Mouse (Mus musculus) heart, embryonic 13.5 days (tissue): ENCODE data around the gene Arhgap4. TPM values are rescaled to one million over a fixed set of nuclear protein-coding genes. Genes with fewer than 3 reads are reported as not detected.

Experiments
- ATAC-seq: fragments of 200-750 bp; cut with Nextera tagmentation; 2 replicates; pipeline ENCODE4 v1.8.0; 2017; ENCODE audit warnings: moderate TSS enrichment; ENCODE audit not compliant: insufficient number of reproducible peaks, low FRiP score, low TSS enrichment; ENCODE audit errors: extremely low read depth
- H3K27ac ChIP-seq: fragments of 300-500 bp; sonication (generic); replicated peaks from 2 replicates; pipeline ENCODE4 v1.5.1; 2015; ENCODE audit warnings: moderate library complexity, mild to moderate bottlenecking, inconsistent platforms
- H3K27me3 ChIP-seq: fragments of 300-500 bp; sonication (generic); replicated peaks from 2 replicates; pipeline ENCODE4 v1.6.1; 2015; ENCODE audit warnings: mild to moderate bottlenecking, inconsistent platforms
- H3K36me3 ChIP-seq: fragments of 300-500 bp; sonication (generic); 2 replicates; pipeline ENCODE4 v1.6.1; 2015; ENCODE audit warnings: mild to moderate bottlenecking, inconsistent platforms
- H3K4me1 ChIP-seq: fragments of 300-500 bp; sonication (generic); 2 replicates; pipeline ENCODE4 v1.6.1; 2015; ENCODE audit warnings: inconsistent platforms
- H3K4me2 ChIP-seq: fragments of 300-500 bp; sonication (generic); 2 replicates; pipeline ENCODE4 v1.6.1; 2015; ENCODE audit warnings: inconsistent platforms, mild to moderate bottlenecking, moderate library complexity
- H3K4me3 ChIP-seq: fragments of 300-500 bp; sonication (generic); 2 replicates; pipeline ENCODE4 v1.5.1; 2015; ENCODE audit warnings: moderate library complexity, mild to moderate bottlenecking, inconsistent platforms
- H3K9ac ChIP-seq: fragments of 300-500 bp; sonication (generic); 2 replicates; pipeline ENCODE4 v1.6.1; 2015; ENCODE audit warnings: inconsistent platforms, mild to moderate bottlenecking, moderate library complexity
- H3K9me3 ChIP-seq: fragments of 300-500 bp; sonication (generic); 2 replicates; pipeline ENCODE4 v1.6.1; 2016; ENCODE audit warnings: inconsistent platforms
- WGBS: fragments of 180-500 bp; shearing (Covaris S2); methylation state at CpG from one replicate; pipeline ENCODE4 v1.1.7; 2015; ENCODE audit warnings: mixed read lengths; 5-methylcytosine and 5-hydroxymethylcytosine counted together
- polyA plus RNA-seq: library from polyadenylated mRNA; unstranded; fragments of >200 nt; fragmentation: Nextera tagmentation; extraction: Ambion mirVana; gene quantifications from 2 replicates; pipeline ENCODE4 v1.2.1, GENCODE M21; 2015

The Arhgap4 gene
- polyA plus RNA-seq, 1 experiment from 2014 or later, result 1.5 TPM

DNA sequence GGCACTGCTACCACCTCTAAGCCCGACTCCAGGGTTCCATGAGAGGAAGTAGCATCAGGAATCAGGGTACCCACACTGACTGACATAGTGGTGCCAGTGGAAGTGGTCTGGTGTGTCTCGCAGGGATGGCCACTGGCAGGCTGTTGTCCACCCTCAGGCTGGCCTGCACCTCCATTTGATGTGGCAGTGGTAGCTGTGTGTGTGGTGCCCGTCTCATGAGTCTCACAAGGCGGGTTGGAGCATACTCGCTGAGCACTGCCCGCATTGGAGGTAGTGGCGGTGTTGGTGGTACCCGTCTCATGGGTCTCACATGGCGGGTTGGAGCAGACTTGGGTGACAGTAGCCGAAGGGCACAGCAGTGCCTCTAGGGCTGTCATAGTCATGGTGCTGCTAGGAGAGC is 27.7 kb upstream of the Arhgap4 start:
- ATAC-seq, result no peak

GRCm38 (mm10) chrX:73948647-73949046 is 27.0 kb upstream of the Arhgap4 start:
- no peak overlapping the region for H3K9ac ChIP-seq
- no peak overlapping the region for H3K27ac ChIP-seq
- 20% methylated on average over 4 of the region's 4 CpGs for WGBS
- no peaks in the 10 kb centered on the region for H3K4me1 ChIP-seq
- no peak for ATAC-seq
- H3K27me3 ChIP-seq, result no peaks in the 10 kb centered on the region
- H3K36me3 ChIP-seq, result peaks cover 100% of the 10 kb centered on the region
- no peaks in the 10 kb centered on the region for H3K9me3 ChIP-seq
- H3K4me2 ChIP-seq, result no peak overlapping the region
- H3K4me3 ChIP-seq, result no peak overlapping the region

More for the DNA sequence above, 27.7 kb upstream of the Arhgap4 start:
- Histone ChIP-seq H3K4me1 (no peaks in the 10 kb centered on the region), H3K36me3 (peaks cover 100% of the 10 kb centered on the region), H3K4me3 (no peak overlapping the region), H3K27me3 (no peaks in the 10 kb centered on the region), H3K4me2 (no peak overlapping the region), H3K9ac (no peak overlapping the region), H3K9me3 (no peaks in the 10 kb centered on the region), H3K27ac (no peak overlapping the region)
- 88% methylated on average over 10 of the region's 10 CpGs for WGBS

DNA sequence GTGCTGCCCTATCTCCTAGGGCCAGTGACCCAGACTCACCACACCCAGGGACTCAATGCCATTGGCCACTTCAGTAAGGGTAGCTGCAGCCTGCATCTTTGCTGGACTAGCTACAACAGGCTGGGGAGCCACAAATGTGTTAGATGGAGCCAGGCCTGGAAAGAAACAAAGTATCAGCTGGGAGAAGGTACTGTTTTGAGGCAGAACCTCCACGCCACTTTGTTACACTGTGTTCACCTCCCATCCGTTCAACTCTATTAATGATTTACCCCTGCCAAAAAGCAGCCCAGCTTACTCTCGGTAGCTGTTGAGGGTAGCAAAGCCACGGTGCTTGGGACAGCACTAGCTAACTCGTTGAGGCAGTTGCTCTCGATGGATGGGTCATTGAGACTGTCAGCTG is 25.2 kb upstream of the Arhgap4 start:
- Histone ChIP-seq H3K9ac (no peak overlapping the region), H3K4me3 (no peak overlapping the region), H3K4me1 (peaks cover 7% of the 10 kb centered on the region), H3K9me3 (no peaks in the 10 kb centered on the region), H3K4me2 (no peak overlapping the region), H3K36me3 (peaks cover 100% of the 10 kb centered on the region), H3K27ac (no peak overlapping the region), H3K27me3 (no peaks in the 10 kb centered on the region)
- ATAC-seq, result no peak
- 77% methylated on average over 6 of the region's 6 CpGs for WGBS

- H3K4me3 ChIP-seq, result no peak overlapping the region
- ATAC-seq, result no peak
- WGBS, result 58% methylated on average over 2 of the region's 2 CpGs
- H3K9ac ChIP-seq, result no peak overlapping the region
- H3K36me3 ChIP-seq, result peaks cover 63% of the 10 kb centered on the region
- no peaks in the 10 kb centered on the region for H3K27me3 ChIP-seq
- H3K9me3 ChIP-seq, result no peaks in the 10 kb centered on the region
- no peak overlapping the region for H3K4me2 ChIP-seq
- H3K27ac ChIP-seq, result peak overlapping the region; percentile 53
- H3K4me1 ChIP-seq, result peaks cover 20% of the 10 kb centered on the region
These were observed 20.6 kb upstream of the Arhgap4 start for GRCm38 (mm10) chrX:73942294-73942693.

DNA sequence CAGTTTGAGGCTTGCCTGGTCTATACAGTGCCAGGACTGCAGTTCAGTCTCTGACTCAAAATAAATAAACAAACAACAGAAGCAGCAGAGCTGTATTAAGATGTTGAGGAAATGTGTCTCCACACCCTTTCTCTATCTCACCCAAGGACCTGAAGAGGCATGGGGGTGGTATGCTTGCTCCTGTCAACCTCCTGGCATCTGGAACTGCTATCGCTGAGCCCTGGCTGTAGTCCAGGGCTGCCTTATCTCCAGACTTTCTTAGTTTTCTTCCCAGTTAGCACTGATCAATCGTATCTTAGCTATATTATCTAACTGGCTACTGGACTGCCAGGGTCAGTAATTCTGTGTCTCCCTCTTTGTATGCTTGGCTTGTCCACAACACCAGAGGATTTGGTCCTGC is 20.2 kb upstream of the Arhgap4 start:
- ATAC-seq, result no peak
- H3K27me3 ChIP-seq, result no peaks in the 10 kb centered on the region
- H3K4me2 ChIP-seq, result no peak overlapping the region
- H3K36me3 ChIP-seq, result peaks cover 58% of the 10 kb centered on the region
- no peaks in the 10 kb centered on the region for H3K9me3 ChIP-seq
- no peak overlapping the region for H3K9ac ChIP-seq
- H3K27ac ChIP-seq, result peak overlapping the region; percentile 53
- no peak overlapping the region for H3K4me3 ChIP-seq
- H3K4me1 ChIP-seq, result peaks cover 20% of the 10 kb centered on the region
- 23% methylated on average over 2 of the region's 2 CpGs for WGBS

DNA sequence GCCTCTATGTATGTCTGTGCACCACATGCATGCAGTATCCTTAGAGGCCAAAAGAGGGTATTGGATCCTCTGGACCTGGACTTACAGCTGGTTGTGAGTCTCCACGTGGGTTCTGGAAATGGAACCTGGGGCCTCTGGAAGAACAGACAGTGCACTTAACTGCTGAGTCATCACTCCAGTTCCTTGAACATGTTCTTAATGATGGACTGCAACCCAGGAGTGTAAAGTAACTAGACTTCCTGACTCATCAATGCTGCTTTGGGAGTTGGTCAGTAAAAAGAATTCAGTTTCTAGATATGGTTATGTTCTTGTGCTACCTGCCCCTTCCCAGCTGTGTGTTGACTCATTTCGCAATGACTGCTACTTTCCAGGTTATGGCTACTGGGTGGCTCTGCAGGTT is 10.2 kb upstream of the Arhgap4 start:
- no peak overlapping the region for H3K4me2 ChIP-seq
- no peak for ATAC-seq
- peaks cover 13% of the 10 kb centered on the region for H3K36me3 ChIP-seq
- 82% methylated on average over 2 of the region's 2 CpGs for WGBS
- peaks cover 4% of the 10 kb centered on the region; the same call in 1 of the 2 replicates for H3K4me1 ChIP-seq
- H3K9me3 ChIP-seq, result no peaks in the 10 kb centered on the region
- no peak overlapping the region for H3K4me3 ChIP-seq
- 0 out of 2 replicates have a peak, but pooled peaks cover 5% of the 10 kb centered on the region for H3K27me3 ChIP-seq
- no peak overlapping the region for H3K9ac ChIP-seq
- no peak overlapping the region for H3K27ac ChIP-seq

DNA sequence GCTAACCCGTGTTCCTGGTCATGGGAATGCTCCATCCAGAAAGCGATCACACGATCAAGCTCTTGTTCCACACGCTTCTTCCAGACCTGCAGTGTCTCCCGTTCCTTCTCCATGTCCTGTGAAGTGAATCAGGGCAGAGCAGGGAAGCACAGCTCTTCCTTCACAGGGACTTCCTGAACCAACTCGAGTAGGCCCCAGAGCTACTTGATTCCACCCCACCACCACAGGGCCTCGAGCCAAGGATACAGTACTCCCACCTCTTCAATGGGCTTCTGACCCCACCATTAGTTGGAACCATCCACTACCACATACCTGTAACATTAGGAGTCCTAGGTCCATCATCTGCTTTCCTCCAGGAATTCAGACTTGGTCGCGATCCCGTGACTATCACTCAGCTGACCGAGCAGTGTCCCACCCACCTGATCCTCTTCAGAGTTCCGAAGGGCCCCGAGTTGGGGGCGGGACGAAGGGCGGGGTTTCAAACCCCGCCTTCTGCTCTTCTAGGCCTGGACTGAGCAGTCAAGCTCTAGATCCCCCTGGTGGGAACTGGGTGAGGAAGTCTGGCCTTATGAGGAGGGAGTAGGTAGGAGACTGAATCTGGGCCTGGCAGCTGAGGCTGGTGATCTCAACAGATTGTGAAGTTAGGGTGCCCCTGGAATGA is 8.9 kb upstream of the Arhgap4 start, which contains the start of gene Renbp:
Gene Renbp (minus strand): TSS at position 449 of the 661 bp plus-strand sequence.
- Histone ChIP-seq H3K36me3 (peaks cover 20% of the 10 kb centered on the region), H3K27ac (0 out of 2 replicates have a peak within 1 kb of the TSS, but pooled peaks have one; percentile 20), H3K9me3 (no peaks in the 10 kb centered on the region), H3K4me1 (peaks cover 4% of the 10 kb centered on the region; the same call in 1 of the 2 replicates), H3K27me3 (0 out of 2 replicates have a peak, but pooled peaks cover 5% of the 10 kb centered on the region), H3K9ac (peak within 1 kb of the TSS; percentile 72), H3K4me2 (peak within 1 kb of the TSS; percentile 65), H3K4me3 (peak within 1 kb of the TSS; percentile 52)
- WGBS, result 34% methylated on average over 17 of the region's 17 CpGs
- peak; percentile 83 for ATAC-seq

DNA sequence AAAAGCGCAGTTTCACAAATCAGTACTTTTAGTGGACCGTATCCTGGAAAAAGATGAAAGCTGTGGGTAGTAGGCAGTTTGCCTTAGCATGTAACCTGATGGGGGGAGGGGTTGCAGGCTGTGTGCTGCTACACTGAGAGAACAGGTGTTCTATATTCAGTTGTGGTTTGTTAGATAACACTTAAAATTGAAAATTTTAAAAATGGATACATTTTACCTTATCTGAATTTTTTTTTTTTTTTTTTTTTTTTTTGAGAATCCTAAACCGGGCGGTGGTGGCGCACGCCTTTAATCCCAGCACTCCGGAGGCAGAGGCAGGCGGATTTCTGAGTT is 846 bp upstream of the Arhgap4 start:
- no peak for ATAC-seq
- no peaks in the 10 kb centered on the region for H3K27me3 ChIP-seq
- peak overlapping the region; percentile 63 for H3K4me3 ChIP-seq
- H3K36me3 ChIP-seq, result peaks cover 30% of the 10 kb centered on the region
- H3K9ac ChIP-seq, result peak overlapping the region; percentile 78
- no peaks in the 10 kb centered on the region for H3K9me3 ChIP-seq
- H3K27ac ChIP-seq, result peak overlapping the region; percentile 82; the same call in 1 of the 2 replicates
- H3K4me1 ChIP-seq, result 0 out of 2 replicates have a peak, but pooled peaks cover 7% of the 10 kb centered on the region
- WGBS, result 71% methylated on average over 7 of the region's 8 CpGs
- H3K4me2 ChIP-seq, result peak overlapping the region; percentile 78

- Histone ChIP-seq H3K9me3 (no peaks in the 10 kb centered on the region), H3K9ac (peak overlapping the region; percentile 81), H3K36me3 (peaks cover 34% of the 10 kb centered on the region), H3K4me2 (peak overlapping the region; percentile 78), H3K4me1 (0 out of 2 replicates have a peak, but pooled peaks cover 7% of the 10 kb centered on the region), H3K27me3 (no peaks in the 10 kb centered on the region), H3K27ac (peak overlapping the region; percentile 83), H3K4me3 (peak overlapping the region; percentile 63)
- WGBS, result 9% methylated on average over 34 of the region's 34 CpGs
- ATAC-seq, result no peak
These were observed 316 bp downstream of the Arhgap4 start for GRCm38 (mm10) chrX:73921285-73921822.

- Histone ChIP-seq H3K27me3 (no peaks in the 10 kb centered on the region), H3K4me2 (no peak overlapping the region), H3K4me3 (no peak overlapping the region), H3K27ac (no peak overlapping the region), H3K9ac (no peak overlapping the region), H3K9me3 (no peaks in the 10 kb centered on the region), H3K4me1 (peaks cover 13% of the 10 kb centered on the region; the same call in 1 of the 2 replicates), H3K36me3 (peaks cover 27% of the 10 kb centered on the region)
- ATAC-seq, result no peak
- 78% methylated on average over 5 of the region's 5 CpGs for WGBS
These were observed 3.0 kb downstream of the Arhgap4 start for GRCm38 (mm10) chrX:73918631-73919030.

DNA sequence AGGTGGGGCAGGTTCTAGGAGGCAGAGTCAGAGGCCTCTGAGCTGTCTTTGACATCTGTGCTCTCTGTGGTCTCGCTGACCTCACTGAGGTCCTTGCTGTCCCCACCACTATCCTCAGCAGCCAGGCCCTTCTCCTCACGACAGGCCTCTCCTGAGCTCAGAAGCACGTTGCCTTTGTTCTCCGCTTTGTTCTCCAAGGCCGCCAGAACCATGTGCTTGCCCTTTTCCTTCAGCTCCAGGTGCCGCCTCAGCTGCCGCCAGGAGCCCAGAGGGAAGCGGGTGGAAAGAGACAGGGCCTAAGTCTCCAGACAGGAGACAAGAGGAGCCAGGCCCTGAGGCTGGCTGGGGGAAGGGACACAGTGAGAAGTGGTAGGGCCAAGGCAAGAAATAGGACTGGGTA is 4.7 kb downstream of the Arhgap4 start:
- Histone ChIP-seq H3K9me3 (no peaks in the 10 kb centered on the region), H3K9ac (no peak overlapping the region), H3K4me2 (no peak overlapping the region), H3K27ac (no peak overlapping the region), H3K27me3 (no peaks in the 10 kb centered on the region), H3K4me1 (peaks cover 13% of the 10 kb centered on the region; the same call in 1 of the 2 replicates), H3K4me3 (no peak overlapping the region), H3K36me3 (peaks cover 27% of the 10 kb centered on the region)
- ATAC-seq, result no peak
- 76% methylated on average over 8 of the region's 8 CpGs for WGBS
